Mouse (Mus musculus) erythroblast, embryonic 14.5 days (primary cell): ENCODE data around the gene Setmar.

Source experiments
- GATA1 ChIP-seq: IDR thresholded peaks from 2 replicates; pipeline ENCODE4 v1.6.1; 2012; ENCODE audit warnings: low read length, inconsistent platforms, mixed read lengths
- TAL1 ChIP-seq: IDR thresholded peaks from 3 replicates; pipeline ENCODE4 v1.6.1; 2012; ENCODE audit warnings: low read length, inconsistent platforms, mixed read lengths

DNA sequence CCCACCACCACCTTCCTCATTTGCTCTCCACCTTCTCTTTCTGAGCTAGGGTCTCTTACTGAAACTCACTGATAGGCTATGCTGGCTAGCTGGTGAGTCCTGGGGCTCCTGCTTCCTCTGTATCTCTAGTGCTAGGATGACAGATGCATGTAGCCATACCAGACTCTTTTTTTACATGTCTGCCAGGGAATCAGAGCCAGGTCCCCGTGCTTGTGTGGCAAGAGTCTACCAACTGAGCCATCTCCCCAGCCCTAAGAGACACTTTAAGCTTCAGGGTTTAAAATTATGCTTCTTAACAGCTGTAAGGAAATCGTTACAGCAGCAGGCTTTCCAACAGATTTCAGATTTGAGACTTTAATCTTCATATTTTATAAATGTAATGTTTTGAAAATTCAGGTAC lies 9.1 kb downstream of the Setmar start:
- TF ChIP-seq TAL1 (no peak), GATA1 (no peak)
